Mouse (Mus musculus) hindbrain, postnatal 0 days (tissue): ENCODE data around the gene Med28. TPM values are rescaled to one million over a fixed set of nuclear protein-coding genes. Genes with fewer than 3 reads are reported as not detected.

ENCODE experiments used
- ATAC-seq: fragments of 200-750 bp; cut with Nextera tagmentation; 2 replicates; pipeline ENCODE4 v1.8.0; 2017; ENCODE audit warnings: mild to moderate bottlenecking, moderate TSS enrichment, moderate library complexity
- DNase-seq: peaks from one replicate; pipeline ENCODE4 v3.0.0-alpha.2; 2015; ENCODE audit warnings: low spot score
- H3K27ac ChIP-seq: fragments of 300-500 bp; sonication (generic); 2 replicates; pipeline ENCODE4 v1.5.1; 2014; ENCODE audit warnings: mild to moderate bottlenecking
- H3K27me3 ChIP-seq: fragments of 300-500 bp; sonication (generic); 2 replicates; pipeline ENCODE4 v1.6.1; 2014; ENCODE audit warnings: low read length, mixed read lengths; ENCODE audit not compliant: insufficient read depth
- H3K36me3 ChIP-seq: fragments of 300-500 bp; sonication (generic); 2 replicates; pipeline ENCODE4 v1.6.1; 2014; ENCODE audit warnings: low read length, mixed read lengths; ENCODE audit not compliant: insufficient read depth
- H3K4me1 ChIP-seq: fragments of 300-500 bp; sonication (generic); 2 replicates; pipeline ENCODE4 v1.6.1; 2014; ENCODE audit warnings: antibody characterized with exemption, low read length, mixed read lengths; ENCODE audit not compliant: insufficient read depth
- H3K4me2 ChIP-seq: fragments of 300-500 bp; sonication (generic); 2 replicates; pipeline ENCODE4 v1.6.1; 2014; ENCODE audit warnings: low read depth, mild to moderate bottlenecking, low read length, moderate library complexity, mixed read lengths
- H3K4me3 ChIP-seq: fragments of 300-500 bp; sonication (generic); 2 replicates; pipeline ENCODE4 v1.5.1; 2014; ENCODE audit warnings: low read length
- H3K9ac ChIP-seq: fragments of 300-500 bp; sonication (generic); replicated peaks from 2 replicates; pipeline ENCODE4 v1.6.1; 2014; ENCODE audit warnings: mild to moderate bottlenecking, low read length, moderate library complexity, mixed read lengths
- H3K9me3 ChIP-seq: fragments of 300-500 bp; sonication (generic); 2 replicates; pipeline ENCODE4 v1.6.1; 2016; ENCODE audit warnings: low read length, mixed read lengths
- CTCF ChIP-seq: IDR thresholded peaks from 2 replicates; pipeline ENCODE4 v1.5.1; 2016; ENCODE audit warnings: antibody characterized with exemption, control low read depth, low read depth
- WGBS: fragments of 180-500 bp; shearing (Covaris S2); extraction: QIAGEN DNeasy Blood & Tissue Kit; methylation state at CpG from one replicate; pipeline ENCODE4 v1.1.7; 2014; 5-methylcytosine and 5-hydroxymethylcytosine counted together
- polyA plus RNA-seq: library from polyadenylated mRNA; unstranded; fragments of >200 nt; fragmentation: Nextera tagmentation; extraction: Ambion mirVana; gene quantifications from 2 replicates; pipeline ENCODE4 v1.2.1, GENCODE M21; 2015
- total RNA-seq: library from RNA; depleted of rRNA; stranded (reverse); fragments of >200 nt; gene quantifications from 2 replicates; pipeline ENCODE4 v1.2.3, GENCODE M21; 2014

The Med28 gene
- total and polyA plus RNA-seq, 2 experiments from 2014 or later, result 71.0 to 222 TPM

GRCm38 (mm10) chr5:45510071-45510470 lies 10.0 kb upstream of the Med28 start:
- peak; percentile 46 for TF ChIP-seq CTCF
- no peak for ATAC-seq
- DNase-seq, result peak; percentile 35
- Histone ChIP-seq H3K36me3 (peaks cover 28% of the 10 kb centered on the region; the same call in 1 of the 2 replicates), H3K9me3 (no peaks in the 10 kb centered on the region), H3K4me2 (no peak overlapping the region), H3K27ac (no peak overlapping the region), H3K4me3 (no peak overlapping the region), H3K27me3 (no peaks in the 10 kb centered on the region), H3K9ac (no peak overlapping the region), H3K4me1 (no peaks in the 10 kb centered on the region)
- WGBS, result 72% methylated on average over 7 of the region's 7 CpGs

- Histone ChIP-seq H3K4me1 (no peaks in the 10 kb centered on the region), H3K27me3 (no peaks in the 10 kb centered on the region), H3K27ac (no peak overlapping the region), H3K36me3 (peaks cover 9% of the 10 kb centered on the region; the same call in 1 of the 2 replicates), H3K4me3 (no peak overlapping the region), H3K9me3 (no peaks in the 10 kb centered on the region), H3K4me2 (no peak overlapping the region), H3K9ac (no peak overlapping the region)
- 94% methylated on average over 6 of the region's 6 CpGs for WGBS
- TF ChIP-seq CTCF, result no peak
- DNase-seq, result no peak
- no peak for ATAC-seq
These were observed 7.1 kb upstream of the Med28 start for GRCm38 (mm10) chr5:45512908-45513307.

GRCm38 (mm10) chr5:45513511-45513910 lies 6.5 kb upstream of the Med28 start:
- TF ChIP-seq CTCF, result no peak
- H3K4me1 ChIP-seq, result no peaks in the 10 kb centered on the region
- H3K4me3 ChIP-seq, result no peak overlapping the region
- no peaks in the 10 kb centered on the region for H3K27me3 ChIP-seq
- peaks cover 9% of the 10 kb centered on the region; the same call in 1 of the 2 replicates for H3K36me3 ChIP-seq
- H3K4me2 ChIP-seq, result no peak overlapping the region
- no peaks in the 10 kb centered on the region for H3K9me3 ChIP-seq
- WGBS, result 96% methylated on average over 2 of the region's 2 CpGs
- ATAC-seq, result no peak
- no peak overlapping the region for H3K27ac ChIP-seq
- DNase-seq, result no peak
- H3K9ac ChIP-seq, result no peak overlapping the region

GRCm38 (mm10) chr5:45514599-45514998 lies 5.4 kb upstream of the Med28 start:
- Histone ChIP-seq H3K4me2 (no peak overlapping the region), H3K36me3 (peaks cover 9% of the 10 kb centered on the region; the same call in 1 of the 2 replicates), H3K4me1 (no peaks in the 10 kb centered on the region; the same call in 1 of the 2 replicates), H3K27ac (no peak overlapping the region), H3K27me3 (no peaks in the 10 kb centered on the region), H3K9me3 (no peaks in the 10 kb centered on the region), H3K4me3 (no peak overlapping the region), H3K9ac (no peak overlapping the region)
- whole genome bisulfite sequencing, result 86% methylated on average over 1 of the region's 1 CpGs
- no peak for DNase-seq
- TF ChIP-seq CTCF, result no peak
- no peak for ATAC-seq

- H3K27ac ChIP-seq, result no peak overlapping the region
- no peaks in the 10 kb centered on the region for H3K9me3 ChIP-seq
- H3K36me3 ChIP-seq, result peaks cover 9% of the 10 kb centered on the region; the same call in 1 of the 2 replicates
- ATAC-seq (no peak), DNase-seq (no peak)
- H3K4me1 ChIP-seq, result no peaks in the 10 kb centered on the region; the same call in 1 of the 2 replicates
- H3K9ac ChIP-seq, result no peak overlapping the region
- H3K4me3 ChIP-seq, result no peak overlapping the region
- 92% methylated on average over 10 of the region's 10 CpGs for WGBS
- TF ChIP-seq CTCF, result no peak
- H3K4me2 ChIP-seq, result no peak overlapping the region
- H3K27me3 ChIP-seq, result no peaks in the 10 kb centered on the region
These were observed 4.8 kb upstream of the Med28 start for GRCm38 (mm10) chr5:45515151-45515743.

- no peak for DNase-seq
- Histone ChIP-seq H3K27me3 (no peaks in the 10 kb centered on the region), H3K27ac (no peak overlapping the region; the same call in 1 of the 2 replicates), H3K36me3 (peaks cover 10% of the 10 kb centered on the region), H3K9ac (peak overlapping the region; percentile 86), H3K4me3 (peak overlapping the region; percentile 97), H3K4me1 (peaks cover 8% of the 10 kb centered on the region), H3K4me2 (peak overlapping the region; percentile 95), H3K9me3 (no peaks in the 10 kb centered on the region)
- no peak for ATAC-seq
- TF ChIP-seq CTCF, result no peak
- 2% methylated on average over 5 of the region's 5 CpGs for WGBS
These were observed 731 bp downstream of the Med28 start for GRCm38 (mm10) chr5:45520809-45521110.

- Histone ChIP-seq H3K4me3 (no peak overlapping the region), H3K4me1 (peaks cover 8% of the 10 kb centered on the region), H3K9ac (no peak overlapping the region; the same call in 1 of the 2 replicates), H3K27ac (no peak overlapping the region), H3K4me2 (peak overlapping the region; percentile 95), H3K9me3 (no peaks in the 10 kb centered on the region), H3K36me3 (peaks cover 18% of the 10 kb centered on the region), H3K27me3 (no peaks in the 10 kb centered on the region)
- no peak for TF ChIP-seq CTCF
- 68% methylated on average over 6 of the region's 6 CpGs for WGBS
- no peak for DNase-seq
- ATAC-seq, result no peak
These were observed 1.6 kb downstream of the Med28 start for GRCm38 (mm10) chr5:45521601-45522000.
